Mouse (Mus musculus): ENCODE data around the gene Smpd4. TPM values are rescaled to one million over a fixed set of nuclear protein-coding genes. Genes with fewer than 3 reads are reported as not detected.

Gene Smpd4
- 17.4 and 21.6 TPM in 2 replicates for polyA plus RNA-seq (2015; fragmentation: Nextera tagmentation; extraction: Ambion mirVana)

GRCm38 (mm10) chr16:17619198-17620105 lies at the start of gene Smpd4:
TSS of gene Smpd4 (plus strand) at chr16:17619354.
- peak; percentile 87 for DNase-seq (ENCODE audit: low spot score)

- peak; percentile 21 for DNase-seq (ENCODE audit: low spot score)
Measured at GRCm38 (mm10) chr16:17575870-17576824, 43.0 kb upstream of the Smpd4 start.

GRCm38 (mm10) chr16:17576825-17577215 lies 42.3 kb upstream of the Smpd4 start:
- DNase-seq (ENCODE audit: low spot score): no peak

- peak; percentile 50 for DNase-seq (ENCODE audit: low spot score)
Measured at GRCm38 (mm10) chr16:17583064-17583463, 36.1 kb upstream of the Smpd4 start, which contains the start of gene Slc7a4. TSS of gene Slc7a4 (minus strand) at chr16:17583214.

GRCm38 (mm10) chr16:17584555-17584954 lies 34.6 kb upstream of the Smpd4 start:
- no peak for DNase-seq (ENCODE audit: low spot score)

- no peak for DNase-seq (ENCODE audit: low spot score)
Measured at GRCm38 (mm10) chr16:17590731-17591130, 28.4 kb upstream of the Smpd4 start.

- peak; percentile 15 for DNase-seq (ENCODE audit: low spot score)
Measured at GRCm38 (mm10) chr16:17600944-17601562, 18.1 kb upstream of the Smpd4 start.

- DNase-seq (ENCODE audit: low spot score): no peak
Measured at GRCm38 (mm10) chr16:17604941-17605340, 14.2 kb upstream of the Smpd4 start.

- DNase-seq (ENCODE audit: low spot score): no peak
Measured at GRCm38 (mm10) chr16:17605684-17606083, 13.5 kb upstream of the Smpd4 start.

- no peak for DNase-seq (ENCODE audit: low spot score)
Measured at GRCm38 (mm10) chr16:17611383-17611782, 7.8 kb upstream of the Smpd4 start.

GRCm38 (mm10) chr16:17614740-17615139 lies 4.4 kb upstream of the Smpd4 start:
- DNase-seq (ENCODE audit: low spot score): peak; percentile 3

GRCm38 (mm10) chr16:17616212-17616611 lies 2.9 kb upstream of the Smpd4 start:
- DNase-seq (ENCODE audit: low spot score): no peak

GRCm38 (mm10) chr16:17617922-17618565 lies 1.1 kb upstream of the Smpd4 start:
- peak; percentile 60 for DNase-seq (ENCODE audit: low spot score)

- no peak for DNase-seq (ENCODE audit: low spot score)
Measured at GRCm38 (mm10) chr16:17621936-17622335, 2.8 kb downstream of the Smpd4 start.

GRCm38 (mm10) chr16:17625488-17626268 lies 6.5 kb downstream of the Smpd4 start:
- no peak for DNase-seq (ENCODE audit: low spot score)

GRCm38 (mm10) chr16:17626269-17626555 lies 7.1 kb downstream of the Smpd4 start:
- DNase-seq (ENCODE audit: low spot score): no peak

- no peak for DNase-seq (ENCODE audit: low spot score)
Measured at GRCm38 (mm10) chr16:17632580-17632979, 13.4 kb downstream of the Smpd4 start.

- DNase-seq (ENCODE audit: low spot score): no peak
Measured at GRCm38 (mm10) chr16:17633481-17634181, 14.5 kb downstream of the Smpd4 start.

- DNase-seq (ENCODE audit: low spot score): no peak
Measured at GRCm38 (mm10) chr16:17636904-17637303, 17.8 kb downstream of the Smpd4 start.

GRCm38 (mm10) chr16:17637610-17638009 lies 18.5 kb downstream of the Smpd4 start:
- DNase-seq (ENCODE audit: low spot score): no peak

All from thymus, postnatal 0 days (tissue).